Mouse (Mus musculus) right cerebral cortex, postnatal 25 days (tissue): ENCODE data around the gene Flrt1.

ENCODE experiments used
- DNase-seq: peaks from one replicate; pipeline ENCODE4 v3.0.0; 2022

Gene Flrt1

GRCm38 (mm10) chr19:7128551-7129475 lies 23.3 kb upstream of the Flrt1 start:
- no peak for DNase-seq

- no peak for DNase-seq
These were observed 21.4 kb upstream of the Flrt1 start for GRCm38 (mm10) chr19:7126933-7127332.

- no peak for DNase-seq
These were observed 20.7 kb upstream of the Flrt1 start for GRCm38 (mm10) chr19:7126209-7126608.

DNA sequence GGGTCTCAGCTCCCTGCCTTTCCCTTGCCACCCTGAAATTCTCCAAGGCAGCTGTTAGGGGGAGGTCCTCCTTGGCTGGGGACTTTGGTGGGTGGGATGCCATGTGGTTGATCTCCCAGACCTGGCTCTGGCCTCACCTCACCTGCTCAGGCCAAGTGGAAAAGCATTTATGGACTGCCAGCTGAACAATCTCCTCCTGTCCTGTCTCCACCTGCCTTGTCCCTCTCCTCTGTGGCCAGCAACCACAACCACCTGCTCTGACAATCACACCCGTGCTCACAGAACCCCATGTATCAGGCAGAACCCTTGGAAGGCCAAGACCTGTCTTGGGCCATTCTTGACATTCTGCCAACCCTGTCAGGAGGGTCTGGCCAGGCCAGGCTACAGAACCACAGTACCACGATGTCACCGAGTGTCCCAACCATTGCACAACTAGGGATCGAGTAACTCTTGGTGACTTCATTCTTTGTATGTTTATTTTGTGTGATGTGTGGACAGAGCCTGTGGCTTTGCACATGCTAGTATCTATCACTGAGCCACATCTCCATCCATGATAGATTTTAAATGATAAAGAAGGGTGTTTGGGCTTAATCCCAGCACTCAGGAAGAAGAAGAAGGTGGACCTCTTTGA lies 20.1 kb upstream of the Flrt1 start:
- no peak for DNase-seq

DNA sequence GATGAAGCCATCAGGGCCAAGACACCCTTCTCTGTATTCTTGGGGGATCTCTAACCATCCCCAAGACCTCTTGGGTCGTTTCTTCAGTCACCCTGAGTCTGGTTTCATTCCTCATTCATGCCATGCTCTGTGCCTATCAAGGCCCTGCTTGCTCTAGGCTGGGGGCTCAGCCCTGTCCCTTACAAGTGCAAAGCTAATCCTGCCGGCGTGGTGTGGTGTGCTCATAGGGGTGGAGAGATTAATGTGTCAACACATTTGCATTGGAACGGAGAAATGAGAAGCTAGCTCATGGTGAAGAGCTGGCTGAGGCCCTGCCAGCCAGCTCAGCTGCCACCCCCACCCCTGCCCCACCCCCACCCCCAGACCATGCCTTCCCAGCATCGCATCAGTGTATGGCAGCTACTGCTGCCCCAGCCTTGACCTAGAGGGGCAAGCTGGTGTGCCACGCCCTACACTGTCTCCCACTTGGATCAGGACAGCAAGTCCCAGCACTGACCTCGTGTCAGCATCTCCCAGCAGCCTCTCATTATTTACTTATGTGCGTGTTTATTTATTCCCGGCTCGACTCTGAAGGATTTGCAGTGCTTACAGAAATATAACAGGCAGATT lies 17.3 kb upstream of the Flrt1 start:
- no peak for DNase-seq

DNA sequence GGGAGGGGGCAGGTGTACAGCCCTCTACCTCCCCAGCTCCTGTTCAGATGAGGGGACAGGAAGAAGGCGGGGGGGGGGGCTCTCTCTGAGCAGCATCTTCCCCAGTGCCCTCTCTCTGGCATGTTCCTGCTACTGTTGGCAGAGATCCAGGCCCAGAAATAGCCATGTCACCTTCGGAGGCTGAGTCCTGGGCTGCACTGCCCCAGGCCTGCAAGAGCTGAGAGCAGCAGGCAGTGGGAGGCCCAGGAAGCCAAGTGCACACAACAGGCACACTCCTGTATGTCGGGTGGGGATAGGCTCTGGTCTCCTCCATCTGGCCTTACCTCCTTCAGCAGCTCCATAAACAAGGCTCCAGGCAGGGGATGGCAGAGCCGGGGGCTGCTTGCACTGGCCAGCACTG lies 16.7 kb upstream of the Flrt1 start:
- DNase-seq, result no peak

GRCm38 (mm10) chr19:7121252-7121651 lies 15.7 kb upstream of the Flrt1 start:
- DNase-seq, result no peak

- DNase-seq, result no peak
These were observed 12.3 kb upstream of the Flrt1 start for GRCm38 (mm10) chr19:7117653-7118307.

DNA sequence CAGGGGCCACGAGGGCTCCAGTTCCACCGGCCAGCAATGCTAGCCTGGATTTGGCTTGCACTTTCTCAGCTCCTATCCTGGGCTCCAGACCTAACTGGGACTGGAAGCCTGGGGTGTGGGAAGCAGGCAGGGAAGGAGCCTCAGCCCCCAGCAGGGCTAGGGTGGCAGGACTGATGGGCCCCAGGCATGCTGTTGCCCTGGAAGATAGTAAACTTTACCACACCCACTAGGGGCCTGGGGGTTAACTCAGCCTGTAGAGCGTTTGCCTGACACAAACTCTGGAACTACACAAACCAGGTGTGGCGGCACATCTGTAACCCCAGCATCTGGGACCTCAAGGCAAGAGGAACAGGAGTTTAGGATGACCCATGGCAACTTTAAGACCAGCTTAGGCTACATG lies 11.6 kb upstream of the Flrt1 start:
- no peak for DNase-seq

- no peak for DNase-seq
These were observed 10.7 kb upstream of the Flrt1 start for GRCm38 (mm10) chr19:7116038-7116731.

DNA sequence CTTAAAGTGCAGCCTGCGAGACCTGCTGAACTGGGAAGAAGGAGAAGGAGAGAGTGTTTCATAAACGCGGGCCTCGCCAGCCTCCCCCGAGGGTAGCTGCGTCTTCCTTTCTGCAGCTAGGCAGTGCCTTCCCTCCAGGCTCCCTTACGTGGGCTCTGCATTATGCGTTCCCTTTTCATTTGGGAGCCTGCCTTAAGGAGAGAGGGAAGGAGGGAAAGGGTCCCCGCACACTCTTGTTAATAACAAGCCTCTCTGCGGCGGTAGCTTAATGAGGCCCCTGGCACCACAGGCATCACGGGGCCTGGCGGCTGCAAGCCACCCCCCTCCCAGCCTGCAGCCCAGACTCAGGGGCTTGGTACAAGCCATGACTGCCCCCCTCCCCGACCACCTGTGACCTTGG lies 8.0 kb upstream of the Flrt1 start:
- no peak for DNase-seq

- DNase-seq, result no peak
These were observed 7.1 kb upstream of the Flrt1 start for GRCm38 (mm10) chr19:7112628-7113027.

- DNase-seq, result no peak
These were observed 6.2 kb upstream of the Flrt1 start for GRCm38 (mm10) chr19:7111710-7112109.

- no peak for DNase-seq
These were observed 5.8 kb upstream of the Flrt1 start for GRCm38 (mm10) chr19:7111309-7111708.

- DNase-seq, result no peak
These were observed 5.3 kb upstream of the Flrt1 start for GRCm38 (mm10) chr19:7110875-7111274.

DNA sequence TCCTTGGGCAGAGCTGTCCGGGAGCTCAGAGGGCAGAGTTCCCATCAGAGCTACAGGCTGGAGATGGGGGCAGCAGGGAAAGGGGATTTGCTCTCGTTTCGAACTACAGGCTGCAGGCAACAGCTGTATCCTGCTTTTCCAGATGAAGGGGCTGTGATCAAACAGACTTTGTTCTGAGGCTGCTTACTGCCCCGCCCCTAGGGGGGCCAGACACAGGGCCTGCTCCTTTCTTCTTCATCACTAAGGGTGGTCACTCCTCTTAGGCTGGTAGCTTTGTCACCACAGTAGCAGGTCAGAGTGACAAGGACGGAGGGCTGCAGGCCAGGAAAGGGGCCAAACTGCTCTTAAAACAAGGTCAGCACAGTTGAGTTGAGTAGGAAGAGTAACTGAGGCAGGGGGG lies 4.6 kb upstream of the Flrt1 start:
- no peak for DNase-seq

DNA sequence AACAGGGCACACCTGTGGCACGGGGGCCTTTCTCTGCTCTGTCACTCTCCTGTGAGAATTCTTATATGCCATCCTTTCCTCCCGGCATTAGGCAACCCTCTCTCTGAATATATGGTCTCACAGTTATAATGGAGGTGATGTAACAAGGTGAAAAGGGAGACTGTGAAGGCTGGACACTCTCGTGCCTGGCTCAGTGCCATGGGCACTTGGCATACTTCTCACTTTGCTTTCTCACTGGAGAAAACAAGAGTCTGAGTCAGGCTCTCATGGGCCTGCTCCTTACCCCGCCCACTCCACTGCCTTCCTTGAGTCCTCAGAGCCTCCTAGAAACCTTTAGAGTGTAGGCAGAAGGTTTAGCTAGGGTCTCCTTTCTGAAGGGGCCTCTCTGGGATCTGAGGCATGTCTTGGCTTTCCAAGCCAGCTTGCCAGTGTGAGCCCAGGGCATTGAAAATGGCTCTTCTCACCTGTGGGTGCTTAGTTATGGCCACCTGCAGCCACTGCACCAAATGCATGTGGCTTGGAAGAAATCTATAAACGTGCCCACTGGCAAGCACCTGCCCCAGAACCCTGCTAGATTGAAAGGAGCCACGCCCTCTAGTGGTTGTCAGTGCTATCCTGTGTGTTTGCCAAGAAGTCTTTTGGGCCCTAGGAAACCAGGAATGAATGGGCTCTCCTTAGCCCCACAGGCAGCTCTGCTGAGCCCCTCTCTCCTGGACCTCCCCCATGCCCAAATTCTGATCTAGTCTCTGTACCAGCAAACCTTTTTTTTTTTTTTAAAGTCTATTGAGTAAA lies 2.8 kb upstream of the Flrt1 start:
- DNase-seq, result no peak

DNA sequence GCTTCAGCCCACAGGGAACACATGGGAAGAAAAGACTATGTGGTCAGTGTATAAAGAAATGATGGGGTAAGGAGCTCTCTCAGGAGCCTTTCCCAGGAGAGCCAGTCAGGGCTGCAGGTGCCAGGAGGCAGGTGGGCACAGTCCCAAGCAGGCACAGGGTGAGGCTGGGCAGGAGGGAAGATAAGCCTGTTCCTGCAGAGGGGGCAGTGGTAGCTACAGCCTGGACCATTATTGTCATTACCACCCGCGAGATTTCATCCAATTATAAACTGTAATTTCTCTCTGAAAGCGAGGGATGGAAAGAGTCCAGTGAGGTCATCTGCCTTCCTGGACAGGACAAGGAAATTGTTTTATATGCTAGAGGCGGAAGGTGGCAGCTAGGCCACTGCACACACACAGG lies 1.6 kb upstream of the Flrt1 start:
- DNase-seq, result no peak

DNA sequence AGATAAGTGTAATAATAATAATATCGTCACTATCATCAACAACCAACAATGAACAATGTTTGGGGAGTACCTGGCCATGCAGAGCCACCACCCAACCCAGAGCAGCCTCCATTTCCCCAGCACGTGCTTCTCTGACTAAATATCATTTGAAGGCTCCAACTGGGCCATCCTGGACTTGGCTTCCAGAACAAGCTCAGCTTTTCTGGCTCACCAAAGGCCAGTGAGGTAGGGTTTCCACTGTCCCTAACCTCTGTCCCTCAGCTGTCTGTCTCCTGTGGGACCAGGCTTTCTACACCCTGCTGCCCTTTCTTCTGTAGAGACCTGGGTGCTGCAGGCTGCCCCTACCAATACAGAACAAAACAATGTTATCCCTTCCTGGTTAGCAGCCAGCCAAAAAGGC lies 1.0 kb upstream of the Flrt1 start:
- DNase-seq, result no peak

- DNase-seq, result no peak
These were observed 1.5 kb downstream of the Flrt1 start for GRCm38 (mm10) chr19:7103993-7104401.

GRCm38 (mm10) chr19:7103349-7103992 lies 2.1 kb downstream of the Flrt1 start:
- DNase-seq, result no peak
